Mouse (Mus musculus): ENCODE results near the gene Slc36a2.

- TF ChIP-seq POLR2A (IDR thresholded peaks at IDR 0.05; ENCODE audit: insufficient read depth, low read length) (no peak), CTCF (IDR thresholded peaks at IDR 0.05; ENCODE audit: low read depth, low read length) (no peak)
These were observed 29.3 kb upstream of the Slc36a2 start for GRCm38 (mm10) chr11:55214161-55214560.

Measured in ES-Bruce4 (cell line).